Mouse (Mus musculus) frontal cortex, adult 2 months (tissue): Measurements from ENCODE around the gene Klhdc7a. TPM values are rescaled to one million over a fixed set of nuclear protein-coding genes. Genes with fewer than 3 reads are reported as not detected.

Experiments
- DNase-seq, 2 experiments: peaks; one replicate each; pipeline ENCODE4 v3.0.0; 2022; ENCODE audit warnings: low spot score in 1 of 2; ENCODE audit errors: extremely low spot score in 1 of 2
- polyA plus RNA-seq: library from polyadenylated mRNA; depleted of rRNA; stranded (reverse); fragments of >200 nt; gene quantifications from 2 replicates; pipeline ENCODE4 v1.2.3, GENCODE M21; 2012; rRNA removed

Klhdc7a gene
- polyA plus RNA-seq, 1 experiment: 4.4 TPM

DNA sequence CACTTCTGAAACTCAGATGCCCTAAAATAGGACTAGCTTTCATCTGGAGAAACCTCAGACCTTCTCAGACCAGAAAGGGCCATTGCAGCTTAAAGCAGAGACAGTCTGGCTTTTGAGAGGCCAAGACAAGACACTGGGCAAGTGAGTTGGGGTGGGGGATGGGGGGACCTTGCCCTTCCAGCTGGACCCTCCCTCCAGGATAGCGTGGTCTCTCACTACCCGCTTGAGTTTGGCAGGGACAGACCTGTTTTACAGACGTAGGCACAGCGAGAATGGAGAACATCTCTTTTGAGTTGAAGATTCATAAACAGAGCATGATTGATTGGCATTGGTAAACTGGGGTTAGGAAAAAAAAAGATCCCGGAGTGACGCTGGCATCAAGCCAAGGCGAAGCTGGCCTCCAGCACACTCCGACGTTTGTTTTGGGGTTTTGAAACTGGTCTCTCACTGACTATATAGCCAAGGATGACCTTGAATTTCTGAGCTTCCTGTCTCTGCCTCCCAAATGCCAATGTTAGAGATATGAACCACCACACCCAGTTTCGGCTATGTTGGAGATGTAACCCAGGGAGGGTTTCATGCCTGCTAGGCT, 7.0 kb downstream of the Klhdc7a start:
- DNase-seq: no peak

DNA sequence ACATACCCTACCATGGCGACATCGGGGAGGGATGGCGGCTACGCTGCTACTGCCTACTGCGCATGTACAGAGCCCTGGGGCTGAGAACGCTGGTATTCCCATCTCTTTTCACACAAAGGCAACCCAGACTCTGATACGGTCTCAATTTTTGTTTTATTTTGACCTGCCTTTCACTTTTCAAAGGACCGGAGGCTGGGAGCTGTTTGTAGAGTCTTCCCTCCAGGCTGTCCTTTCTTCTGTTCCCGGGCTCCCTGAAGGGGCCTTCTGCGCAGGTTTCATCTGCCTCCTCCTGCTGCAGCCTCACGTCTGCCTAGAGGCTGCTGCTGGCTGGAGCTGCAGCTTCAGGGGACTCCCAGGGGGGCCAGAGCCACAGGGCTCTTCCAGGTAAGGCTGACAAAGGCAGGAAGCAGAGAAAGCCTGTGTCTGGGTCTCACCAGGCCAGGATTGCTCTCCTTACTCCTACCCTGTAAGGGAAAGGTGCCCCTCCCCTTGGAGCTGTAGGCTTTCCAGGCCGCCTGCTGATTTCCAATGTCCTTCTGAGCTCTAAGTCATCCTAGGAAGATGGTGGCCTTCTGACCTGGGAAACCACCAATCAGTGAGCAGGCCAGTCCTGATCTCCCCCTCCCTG, 7.6 kb downstream of the Klhdc7a start:
- DNase-seq: no peak

DNA sequence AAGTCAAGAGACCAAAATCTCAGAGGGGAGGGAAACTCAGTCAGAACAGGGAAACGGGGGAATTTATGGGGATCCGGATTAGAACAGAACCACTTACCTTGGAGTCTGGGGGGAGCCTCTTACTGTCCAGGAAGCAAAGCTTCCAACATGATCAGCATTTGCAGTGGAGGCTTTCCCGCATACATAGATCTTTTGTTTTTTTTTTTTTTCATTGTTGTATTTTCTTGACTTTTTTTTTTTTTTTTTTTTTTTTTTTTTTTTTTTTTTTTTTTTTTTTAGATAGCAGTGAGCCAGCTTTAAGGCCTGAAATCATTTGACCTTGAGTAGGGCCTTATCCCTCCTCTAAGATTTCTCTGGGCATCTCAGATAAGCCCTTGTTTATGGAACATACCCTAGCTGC, 8.6 kb downstream of the Klhdc7a start:
- DNase-seq: no peak

DNA sequence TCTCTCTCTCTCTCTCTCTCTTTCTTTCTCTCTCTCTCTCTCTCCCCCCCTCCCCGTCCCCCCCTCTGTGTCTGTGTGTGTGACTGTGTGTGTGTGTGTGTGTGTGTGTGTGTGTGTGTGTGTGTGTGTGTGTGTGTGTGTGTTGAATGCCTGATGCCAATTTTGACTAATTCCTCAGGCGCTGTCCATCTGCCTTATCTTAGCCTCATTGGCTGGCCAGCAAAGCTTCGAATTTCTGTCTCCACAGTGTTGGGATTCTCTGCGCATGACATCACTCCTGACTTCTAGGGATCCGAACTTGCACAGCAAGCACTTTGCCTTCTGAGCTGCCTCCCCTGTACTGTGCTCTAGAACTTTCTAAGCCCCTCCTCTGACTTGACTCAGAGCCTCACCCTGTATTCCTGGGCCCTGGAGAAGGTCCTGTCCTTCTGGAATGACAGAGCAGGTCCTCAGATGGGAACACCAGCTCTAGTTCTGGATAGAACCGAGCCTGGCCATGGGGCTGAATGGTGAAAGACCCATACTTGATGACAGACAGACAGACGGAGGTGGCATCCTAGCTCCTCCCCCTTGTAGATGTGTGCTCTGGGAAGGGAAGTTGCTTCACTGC, 16.8 kb downstream of the Klhdc7a start:
- no peak for DNase-seq

DNA sequence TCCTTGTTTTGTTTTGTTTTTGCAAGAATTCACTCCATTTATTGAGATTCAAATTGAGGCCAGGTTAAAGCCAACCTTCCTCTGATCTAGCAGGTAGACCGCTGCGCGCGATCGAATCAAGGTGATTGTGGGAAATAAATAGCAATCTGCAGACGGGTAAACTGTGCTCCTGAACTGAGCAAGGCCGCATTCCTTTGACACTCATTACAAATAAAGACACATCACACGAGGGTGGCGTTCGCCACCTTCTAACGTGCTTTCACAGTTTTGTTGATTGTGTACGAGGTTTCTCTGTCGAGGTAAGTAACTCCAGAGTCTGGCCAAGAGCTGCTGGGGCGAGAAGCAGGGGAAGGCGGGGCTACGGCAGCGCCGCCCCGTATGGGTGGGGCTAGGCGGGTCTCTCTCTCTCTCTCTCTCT, 17.4 kb downstream of the Klhdc7a start:
- DNase-seq: no peak

DNA sequence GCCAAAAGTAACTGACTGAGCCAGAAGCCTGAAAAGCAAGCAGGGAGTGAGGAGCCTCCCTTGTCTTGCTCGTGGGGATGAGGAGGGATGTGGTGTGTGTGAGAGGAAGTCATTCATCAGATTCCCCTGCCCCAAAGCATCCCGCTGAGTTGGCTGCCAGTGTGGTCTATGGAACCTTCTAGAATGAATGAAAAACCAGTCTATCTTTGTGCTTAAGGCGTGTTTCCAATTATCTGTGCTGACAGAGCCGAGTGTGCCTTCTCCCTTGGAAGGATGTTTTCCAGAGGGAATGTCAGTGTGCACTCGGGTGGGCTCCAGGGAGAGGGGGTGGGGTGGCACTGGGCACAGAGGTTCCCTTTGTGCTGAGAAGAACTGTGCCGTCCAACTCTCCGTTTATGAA, 19.2 kb downstream of the Klhdc7a start:
- DNase-seq: no peak

DNA sequence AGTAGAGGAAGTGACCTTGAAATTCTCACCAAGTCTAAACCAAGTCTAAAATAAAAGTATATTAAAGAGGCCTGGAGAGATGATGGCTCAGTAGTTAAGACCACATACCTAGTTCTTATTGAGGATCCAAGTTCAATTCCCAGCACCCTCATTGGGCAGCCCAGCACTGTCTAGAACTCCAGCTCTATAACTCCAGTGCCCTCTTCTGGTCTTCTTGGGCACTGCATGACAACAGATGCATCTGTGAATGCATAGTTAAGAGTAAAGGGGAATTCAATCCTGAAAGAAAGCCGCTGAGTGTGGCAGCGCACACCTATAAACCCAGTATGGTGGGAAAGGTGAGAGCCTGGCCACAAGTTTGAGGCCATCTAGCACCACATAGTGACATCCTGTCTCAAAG, 20.5 kb downstream of the Klhdc7a start:
- DNase-seq: no peak

DNA sequence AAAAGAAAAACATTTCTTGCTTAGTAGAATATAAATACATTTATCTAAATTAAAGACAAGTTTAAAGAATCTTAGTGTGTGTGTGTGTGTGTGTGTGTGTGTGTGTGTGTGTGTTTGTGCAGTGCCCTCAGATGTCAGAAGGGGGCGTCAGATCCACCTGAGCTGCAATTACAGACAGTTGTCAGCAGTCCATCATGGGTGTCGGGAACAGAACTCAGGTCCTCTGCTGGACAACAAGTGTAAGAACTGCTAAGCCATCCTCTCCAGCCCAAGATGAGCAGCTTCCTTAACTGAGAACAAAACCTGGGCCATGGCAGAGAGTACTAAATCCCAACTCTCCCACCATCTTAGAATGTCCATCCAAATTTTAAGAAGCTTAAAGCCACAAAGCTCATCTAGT, 26.0 kb downstream of the Klhdc7a start:
- no peak for DNase-seq

DNA sequence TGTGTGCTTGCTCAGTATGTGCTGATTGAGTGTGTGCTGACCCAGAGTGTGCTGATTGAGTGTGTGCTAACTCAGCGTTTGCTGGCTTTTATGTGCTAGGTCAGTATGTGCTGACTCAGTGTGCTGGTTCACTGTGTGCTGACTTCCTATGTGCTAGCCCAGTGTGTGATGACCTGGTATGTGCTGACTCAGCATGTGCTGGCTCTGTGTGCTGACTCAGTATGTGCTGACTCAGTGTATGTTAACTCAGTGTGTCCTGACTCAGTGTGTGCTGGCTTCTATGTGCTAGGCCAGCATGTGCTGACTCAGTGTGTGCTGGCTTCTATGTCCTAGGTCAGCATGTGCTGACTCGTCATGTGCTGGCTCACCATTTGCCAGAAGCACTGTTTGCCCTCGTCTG, 32.3 kb downstream of the Klhdc7a start:
- no peak for DNase-seq

DNA sequence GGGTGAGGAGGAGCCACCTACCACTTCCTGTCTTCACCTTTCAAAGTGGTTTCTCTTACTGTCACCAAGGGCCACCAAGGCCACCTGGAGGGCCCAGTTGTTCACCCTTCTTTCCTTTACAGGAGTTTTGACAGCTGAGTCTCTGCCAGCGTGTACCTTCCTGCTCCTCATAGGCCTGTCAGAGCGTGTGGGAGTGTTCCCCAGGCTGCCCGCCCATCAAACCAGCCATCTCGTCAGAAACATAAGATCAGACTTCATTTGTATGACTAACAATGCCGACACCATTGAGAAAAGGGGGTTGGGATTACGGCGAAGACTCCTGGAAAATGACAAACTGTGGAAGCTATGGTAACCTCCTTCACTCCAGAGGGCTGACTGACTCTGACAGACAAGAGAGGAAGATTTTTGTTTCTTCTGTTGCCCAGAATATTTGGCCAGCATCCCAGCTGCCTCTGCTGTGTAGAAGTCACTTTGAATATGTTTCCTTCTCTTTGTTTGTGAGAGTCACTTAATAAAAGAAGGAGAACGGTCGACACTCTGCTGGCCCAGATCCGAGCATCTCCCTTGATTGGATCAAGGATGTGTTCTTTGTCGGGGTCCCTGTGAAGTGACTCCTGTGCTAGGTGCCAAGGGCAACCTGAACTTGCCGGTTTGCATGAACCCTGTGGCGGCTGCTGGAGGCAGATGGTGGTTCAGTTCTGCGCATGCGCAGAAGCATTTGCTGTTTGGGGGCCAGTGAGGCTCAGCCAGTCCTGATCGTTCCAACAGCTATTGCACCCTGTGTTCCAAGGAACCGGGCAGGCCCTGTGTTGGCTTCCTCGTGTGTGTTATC, 34.6 kb downstream of the Klhdc7a start:
- DNase-seq: peak in 1 of 2 experiments; percentile 59

DNA sequence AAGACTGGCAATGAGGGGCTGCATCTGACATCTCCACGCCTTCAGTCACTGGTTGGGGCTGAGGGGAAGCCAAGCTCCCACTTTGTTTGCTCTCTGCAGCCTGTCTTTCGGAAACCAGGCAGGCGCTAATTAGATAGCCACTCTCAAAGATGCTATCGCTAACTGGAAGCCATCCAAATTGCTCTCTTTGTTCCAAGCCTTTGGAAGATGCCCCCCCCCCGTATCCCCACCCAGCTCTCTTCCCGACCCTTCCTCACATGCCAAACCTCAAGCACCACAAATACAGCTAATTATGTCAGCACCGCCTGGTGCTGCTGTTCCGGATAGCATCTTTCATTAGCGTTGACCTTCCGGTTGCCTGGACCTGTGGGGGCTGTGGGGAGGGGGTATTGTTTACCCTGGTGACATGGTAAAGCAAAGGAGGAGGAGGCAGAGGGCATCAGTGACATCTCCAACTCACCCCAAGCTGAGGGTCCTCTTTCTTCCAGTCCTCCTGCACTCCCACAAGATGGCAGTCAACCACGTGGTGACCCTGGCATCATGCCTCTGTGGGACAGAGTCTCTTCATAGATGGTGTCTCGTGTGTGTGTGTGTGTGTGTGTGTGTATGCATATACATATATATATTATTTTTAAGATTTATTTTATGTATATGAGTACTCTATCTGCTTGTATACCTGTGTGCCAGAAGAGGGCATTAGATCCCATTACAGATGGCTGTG, 35.9 kb downstream of the Klhdc7a start:
- no peak for DNase-seq

DNA sequence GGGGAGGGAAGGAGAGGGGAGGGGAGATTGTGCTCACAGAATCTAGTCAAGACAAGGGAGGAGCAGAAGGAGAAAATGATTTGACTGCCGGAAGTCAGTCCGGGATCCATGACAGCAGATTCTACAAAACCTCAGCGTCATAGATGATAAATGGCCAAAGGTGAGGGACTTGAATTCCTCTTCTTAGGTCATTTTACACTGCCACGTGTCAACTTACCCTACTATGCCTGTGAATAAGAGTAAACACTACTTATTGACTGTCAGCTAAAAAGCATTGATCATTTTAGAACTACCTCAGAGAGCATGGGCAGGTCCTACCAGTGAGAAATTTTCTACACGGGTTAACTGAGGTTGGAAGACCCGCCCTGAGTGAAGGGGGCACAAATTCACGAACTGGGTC, 36.9 kb downstream of the Klhdc7a start:
- DNase-seq: no peak

DNA sequence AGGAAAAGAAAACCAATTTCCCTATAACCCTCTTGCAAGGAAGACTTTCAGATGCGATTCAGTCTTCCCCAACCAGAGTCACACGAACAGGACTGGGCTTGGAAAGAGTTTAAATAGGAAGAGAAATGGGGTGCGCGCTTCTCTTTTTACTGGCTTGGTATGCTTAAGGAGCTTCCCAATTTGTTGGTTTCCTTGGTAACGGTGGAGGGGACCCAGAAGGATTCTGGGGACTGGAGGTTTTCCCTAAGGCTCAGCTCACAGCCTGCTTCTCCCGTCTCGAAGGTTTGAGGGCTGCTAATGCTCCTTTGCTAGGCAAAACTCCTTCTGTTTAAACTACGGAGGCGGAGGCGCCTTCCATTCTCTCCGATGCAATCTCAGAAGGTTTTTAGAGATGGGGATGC, 41.7 kb downstream of the Klhdc7a start:
- DNase-seq: peak; percentile 59 to 82

DNA sequence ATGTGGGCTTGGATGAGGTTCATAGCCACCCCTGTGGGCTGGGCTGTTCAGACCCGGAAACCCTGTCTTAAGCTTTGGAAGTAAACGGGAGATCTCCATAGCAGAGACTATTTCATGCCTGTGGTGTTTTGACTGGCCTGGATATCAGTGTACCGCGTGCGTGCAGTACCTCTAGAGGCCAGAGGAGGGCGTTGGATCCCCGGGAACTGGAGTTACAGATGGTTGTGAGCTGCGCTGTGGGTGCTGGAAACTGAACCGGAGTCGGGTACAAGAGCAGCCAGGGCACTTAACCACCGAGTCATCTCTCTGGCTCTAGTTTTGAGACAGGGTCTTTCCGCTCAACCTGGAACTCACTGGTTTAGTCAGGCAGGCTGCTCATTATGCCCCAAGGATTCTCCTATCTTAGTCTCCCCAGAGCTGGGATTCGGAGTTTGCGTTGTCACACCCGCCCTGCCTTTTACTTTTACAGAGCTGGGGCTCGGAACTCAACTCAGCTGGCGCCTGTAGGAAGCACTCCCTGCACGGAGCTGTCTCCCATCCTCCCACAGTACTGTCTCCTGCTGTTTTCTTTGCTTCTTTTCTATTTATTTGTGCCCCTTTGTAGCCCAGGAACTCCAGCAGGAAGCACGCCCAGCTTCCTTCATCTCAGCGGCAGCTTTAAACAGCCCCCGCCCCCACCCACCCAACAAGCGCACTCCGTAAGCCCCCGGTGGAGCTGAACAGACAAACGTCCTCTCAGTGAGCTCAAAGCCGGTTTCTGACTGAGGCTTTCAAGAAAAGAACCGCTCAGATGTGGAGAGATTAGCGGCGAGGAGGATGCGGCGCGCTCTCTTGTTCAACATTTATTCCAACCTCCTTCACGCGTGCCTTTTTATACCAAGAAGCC, 42.3 kb downstream of the Klhdc7a start:
- peak in 1 of 2 experiments; percentile 66 for DNase-seq

DNA sequence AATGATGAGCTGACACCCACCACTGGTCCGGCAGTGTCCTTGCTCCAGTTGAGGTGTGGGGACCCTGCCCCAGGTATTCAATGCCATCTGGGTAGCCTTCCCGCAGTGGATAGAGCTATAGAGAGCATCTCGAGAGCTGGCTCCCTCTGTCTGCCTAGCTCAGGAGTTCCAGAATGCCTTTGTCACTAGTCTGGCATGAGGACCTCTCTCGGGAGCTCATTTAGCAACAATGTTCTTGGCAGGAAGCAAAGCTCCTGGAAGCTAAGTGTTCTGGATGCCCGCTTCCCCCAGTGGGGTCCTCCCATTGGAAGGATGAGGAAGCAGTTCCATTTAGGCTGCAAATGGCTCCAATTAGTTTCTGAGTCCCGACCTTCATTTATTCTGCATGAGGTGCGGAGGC, 51.1 kb downstream of the Klhdc7a start:
- no peak for DNase-seq

Other genes with a start within 250 kb of the Klhdc7a start
- 0.02 TPM in 1 of 2 replicates, not detected in the other for gene Pax7, start 134.5 kb downstream of the Klhdc7a start, polyA plus RNA-seq